Mouse (Mus musculus): ENCODE data around the gene Ldlrad1. TPM values are rescaled to one million over a fixed set of nuclear protein-coding genes. Genes with fewer than 3 reads are reported as not detected.

Gene Ldlrad1
- 0.30 TPM in 1 of 2 replicates, not detected in the other for total RNA-seq (2021)
- long read RNA-seq: 0 reads

DNA sequence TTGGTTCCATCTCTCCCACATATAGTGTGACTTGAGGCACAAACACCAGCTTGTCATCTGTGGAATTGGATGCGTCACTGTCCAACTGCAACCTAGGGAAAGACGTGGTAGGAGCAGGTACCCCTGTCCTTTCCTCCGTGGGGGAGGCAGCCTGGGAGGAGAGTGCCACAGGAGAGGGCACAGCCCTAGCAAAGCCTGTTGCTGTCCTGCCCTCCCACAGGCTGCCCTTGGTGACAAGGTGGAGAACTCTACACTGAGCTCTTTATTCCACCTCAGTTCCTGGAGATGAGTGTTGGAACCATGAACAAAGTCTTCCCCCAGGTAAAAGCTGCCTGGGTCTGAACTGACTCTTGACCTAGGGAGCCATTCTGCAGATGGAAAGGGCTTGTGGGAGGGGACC lies at the start of gene Ldlrad1:
Gene Ldlrad1 (plus strand): TSS at position 301 of the 400 bp plus-strand sequence.
- no peak for DNase-seq

DNA sequence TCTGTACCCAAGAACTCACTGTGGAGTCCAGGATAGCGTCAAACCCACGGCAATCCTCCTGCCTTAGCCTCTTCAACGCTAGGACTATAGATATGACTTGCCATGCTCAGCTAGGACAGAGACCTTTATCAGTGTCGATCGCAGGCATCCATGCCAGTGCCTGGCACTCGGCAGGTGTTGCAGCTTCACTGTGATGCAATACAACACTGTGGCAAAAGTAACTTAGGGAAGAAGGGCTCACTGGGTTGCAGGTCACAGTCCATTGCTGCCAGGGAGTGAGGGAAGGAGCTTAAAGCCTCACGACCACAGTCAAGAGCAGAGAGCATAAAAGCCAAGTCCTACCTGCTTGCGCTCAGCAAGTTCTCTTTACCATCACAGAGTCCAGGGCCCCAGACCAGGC lies 48.8 kb upstream of the Ldlrad1 start:
- no peak for DNase-seq

DNA sequence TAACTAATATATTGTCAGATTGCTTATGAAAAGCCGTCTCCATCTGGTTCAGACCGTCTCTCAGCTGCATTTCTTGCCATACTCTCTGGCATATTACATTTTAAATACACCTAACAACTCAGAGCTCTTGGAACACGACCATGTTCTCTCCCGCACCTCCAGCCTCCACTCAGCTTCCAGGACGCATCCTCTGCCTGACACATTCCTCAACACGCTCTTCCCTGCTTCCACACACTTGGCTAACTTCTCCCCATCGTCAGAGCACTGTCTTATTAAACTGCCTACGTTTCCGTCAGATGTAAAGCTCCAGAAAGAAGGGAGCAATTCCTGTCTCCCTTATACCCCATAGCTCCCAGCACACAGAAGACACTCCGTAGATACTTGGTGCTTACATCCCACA lies 45.6 kb upstream of the Ldlrad1 start:
- no peak for DNase-seq

DNA sequence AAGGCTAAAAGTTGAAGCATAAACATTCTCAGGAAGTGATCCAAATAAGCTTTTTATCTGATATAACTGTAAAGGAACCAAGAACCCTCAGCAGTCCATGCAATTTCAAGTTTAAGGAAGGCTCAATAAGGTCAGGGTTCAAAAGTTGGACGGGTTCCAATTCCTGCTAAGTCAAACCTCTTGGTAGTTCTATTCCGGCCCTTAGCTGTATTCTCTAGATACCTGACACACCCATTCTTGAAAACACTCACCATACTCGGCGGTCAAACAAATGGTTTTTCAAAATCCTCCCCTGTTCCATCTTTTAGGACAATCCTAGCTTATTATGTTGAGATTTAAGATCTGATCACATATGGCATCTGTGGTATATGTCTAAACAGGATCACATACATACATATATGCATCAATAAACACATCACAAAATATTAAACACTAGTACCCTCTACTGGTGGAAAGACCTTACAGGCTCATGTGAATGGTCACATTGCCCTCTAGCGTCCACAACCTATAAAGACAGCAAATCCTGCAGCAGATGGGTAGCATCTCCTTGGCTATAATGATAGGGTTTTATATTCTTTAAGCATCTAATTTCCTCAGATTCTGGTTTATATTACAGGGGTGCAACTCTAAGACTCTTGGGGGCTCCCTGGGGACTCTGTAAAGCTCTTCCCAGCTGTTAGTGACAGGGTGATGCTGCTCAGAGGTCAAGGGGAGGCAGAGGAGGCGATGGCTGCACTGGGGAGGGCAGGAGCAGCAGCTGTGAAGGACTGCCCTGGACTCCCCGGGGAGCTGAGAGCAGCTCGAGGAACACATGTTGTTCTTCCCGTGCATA lies 45.0 kb upstream of the Ldlrad1 start:
- DNase-seq: peak; percentile 59

DNA sequence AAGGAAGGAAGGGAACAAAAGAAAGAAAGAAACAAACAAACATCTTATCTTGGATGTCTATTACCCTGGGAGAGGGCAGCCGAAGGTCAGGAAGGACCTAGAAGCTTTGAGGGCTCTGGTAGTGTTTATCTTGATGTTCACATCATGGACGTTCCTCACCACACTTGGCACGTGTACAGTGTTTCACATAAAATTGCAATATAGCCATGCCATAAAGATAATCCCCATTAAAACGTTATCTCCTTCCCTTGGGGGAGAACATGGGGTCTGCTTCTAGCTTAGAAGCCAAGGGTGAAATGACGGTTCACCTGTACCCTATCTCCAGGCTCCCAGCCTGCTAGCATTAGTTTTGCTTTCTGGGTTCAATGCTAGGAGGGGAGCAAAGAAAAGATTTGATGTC lies 42.3 kb upstream of the Ldlrad1 start:
- no peak for DNase-seq

DNA sequence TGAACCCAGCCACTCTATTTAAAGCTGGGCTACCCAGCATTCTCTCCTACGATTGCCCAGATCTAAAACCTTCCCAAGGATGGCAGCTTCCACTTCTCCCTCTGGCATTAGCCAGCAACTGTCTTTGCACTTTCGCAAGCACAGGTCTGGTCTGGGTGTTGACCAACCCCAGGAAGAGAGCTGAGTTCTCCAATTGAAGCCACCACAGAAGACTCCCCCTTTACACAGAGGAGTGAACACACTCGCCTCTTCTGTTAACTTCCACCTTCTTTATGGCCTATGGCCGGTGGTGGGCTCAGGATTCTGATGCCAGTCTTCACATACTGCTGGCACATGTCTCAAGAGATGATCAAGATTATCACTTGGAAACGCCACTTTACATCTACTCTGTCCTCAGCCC lies 41.2 kb upstream of the Ldlrad1 start:
- no peak for DNase-seq

DNA sequence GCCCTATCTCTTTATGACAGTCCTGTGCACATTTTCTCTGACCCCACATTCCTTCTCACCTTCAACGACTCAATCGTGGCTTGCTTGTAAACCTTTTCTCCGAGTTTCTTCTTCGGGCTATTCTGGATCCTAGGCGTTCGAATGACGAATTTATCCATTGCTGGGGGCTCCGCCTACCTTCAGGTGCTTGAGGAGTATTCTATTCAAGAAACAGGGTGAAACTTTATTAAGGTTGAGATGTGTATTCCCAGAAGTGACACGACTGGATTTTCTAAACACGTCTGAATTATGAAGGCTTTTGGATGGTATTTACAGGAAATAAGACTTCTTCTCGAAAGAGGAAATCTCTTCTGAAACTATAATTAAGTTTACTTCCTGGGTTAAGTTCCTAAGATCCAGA lies 31.5 kb upstream of the Ldlrad1 start:
- no peak for DNase-seq

DNA sequence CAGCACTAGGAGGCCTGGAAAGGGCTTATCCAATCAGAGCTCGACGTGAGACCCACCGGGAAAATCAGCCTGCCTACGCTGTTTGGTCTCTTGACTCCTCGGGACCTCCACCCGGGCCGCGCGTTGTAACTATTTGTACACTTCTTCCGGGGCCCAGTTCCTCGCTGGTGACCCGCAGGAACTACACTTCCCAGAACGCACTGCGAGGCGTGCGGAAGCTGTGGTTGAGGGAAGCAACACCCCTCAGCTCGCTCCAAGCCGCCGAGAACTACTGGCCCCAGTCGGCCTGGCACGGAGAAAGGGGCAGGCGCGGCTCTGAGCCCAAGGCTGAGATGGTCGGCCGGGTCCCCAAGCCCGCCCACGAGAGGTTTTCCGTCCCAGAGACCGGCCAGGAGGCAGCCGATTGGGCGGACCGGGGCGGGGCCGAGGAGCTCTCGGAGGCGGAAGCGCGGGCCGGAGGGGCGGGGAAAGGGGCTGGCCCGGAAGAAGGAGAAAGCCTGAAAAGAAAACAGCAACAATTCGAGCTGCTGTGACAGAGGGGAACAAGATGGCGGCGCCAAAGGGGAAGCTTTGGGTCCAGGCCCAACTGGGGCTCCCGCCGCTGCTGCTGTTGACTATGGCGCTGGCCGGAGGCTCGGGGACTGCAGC lies 30.7 kb upstream of the Ldlrad1 start, which contains the start of gene Tmem59:
Gene Tmem59 (plus strand): TSS at position 218 of the 648 bp plus-strand sequence.
- peak; percentile 98 for DNase-seq

DNA sequence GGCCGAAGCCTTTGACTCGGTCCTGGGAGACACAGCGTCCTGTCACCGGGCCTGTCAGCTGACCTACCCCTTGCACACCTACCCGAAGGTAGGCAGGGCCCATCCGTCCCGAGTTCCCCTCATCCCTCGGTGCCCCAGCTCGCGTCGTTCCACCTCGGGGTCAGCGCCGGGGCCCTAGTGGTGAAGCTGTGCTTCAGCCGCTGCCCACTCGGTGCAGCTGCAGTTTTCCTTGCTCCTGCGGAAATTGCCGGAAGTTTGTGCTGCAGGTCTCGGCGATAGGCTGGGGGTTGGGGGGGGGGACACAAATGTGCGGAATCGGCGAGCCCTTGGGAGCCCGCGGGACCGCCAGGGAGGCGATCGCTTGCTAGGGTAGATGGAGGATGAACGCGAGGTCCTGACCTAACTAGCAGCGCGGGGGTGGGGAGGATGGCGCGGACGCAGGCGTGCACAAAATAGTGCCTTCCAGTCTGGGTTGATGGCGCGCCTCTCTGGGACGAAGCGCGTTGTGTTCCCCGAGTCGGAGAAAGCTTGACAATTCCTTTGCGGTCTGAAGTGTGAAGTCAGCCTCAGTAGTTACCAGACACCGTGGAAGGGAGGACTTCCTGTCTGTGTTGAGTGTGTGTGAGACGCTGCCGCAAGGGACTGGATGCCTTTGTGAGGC lies 30.0 kb upstream of the Ldlrad1 start, which contains the start of gene Tceanc2:
Gene Tceanc2 (minus strand): TSS at position 287 of the 661 bp plus-strand sequence.
- peak; percentile 59 for DNase-seq

DNA sequence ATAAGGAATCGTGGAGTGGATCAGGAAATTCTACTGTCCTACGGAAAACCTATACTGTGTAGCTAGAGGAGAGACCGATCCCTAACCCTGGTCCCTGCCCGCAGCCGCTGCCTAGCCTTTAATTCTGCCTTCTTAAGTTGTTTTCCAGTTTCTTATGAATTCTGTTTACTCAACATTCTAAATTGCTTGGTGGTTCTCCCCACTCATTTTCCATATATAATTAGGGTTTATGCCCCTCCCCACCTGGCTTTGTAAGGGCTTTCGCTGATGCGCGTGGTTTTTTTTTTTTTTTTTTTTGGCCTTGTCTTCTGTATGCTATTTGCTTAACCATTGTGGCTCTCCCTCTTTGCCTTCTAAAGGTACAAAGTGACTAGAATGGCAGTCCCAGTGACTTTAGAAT lies 29.4 kb upstream of the Ldlrad1 start:
- DNase-seq: no peak

DNA sequence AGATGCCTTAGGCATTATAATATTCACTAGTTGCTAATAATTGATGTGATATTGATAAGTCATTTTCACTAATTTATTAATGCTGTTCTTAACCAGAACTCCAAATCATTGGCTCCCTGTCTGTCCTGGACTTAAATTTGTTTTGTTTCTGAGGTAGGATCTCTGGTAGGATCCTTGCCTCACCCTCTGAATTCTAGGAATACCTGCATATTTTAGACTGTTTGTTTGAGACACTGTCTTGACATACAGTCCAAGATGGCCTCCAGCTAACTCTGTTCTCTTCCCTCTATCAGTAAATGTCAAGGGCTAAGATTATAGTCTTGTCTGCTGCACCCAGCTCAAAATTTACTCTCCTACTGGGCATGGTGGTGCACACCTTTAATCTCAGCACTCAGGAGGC lies 28.2 kb upstream of the Ldlrad1 start:
- no peak for DNase-seq

DNA sequence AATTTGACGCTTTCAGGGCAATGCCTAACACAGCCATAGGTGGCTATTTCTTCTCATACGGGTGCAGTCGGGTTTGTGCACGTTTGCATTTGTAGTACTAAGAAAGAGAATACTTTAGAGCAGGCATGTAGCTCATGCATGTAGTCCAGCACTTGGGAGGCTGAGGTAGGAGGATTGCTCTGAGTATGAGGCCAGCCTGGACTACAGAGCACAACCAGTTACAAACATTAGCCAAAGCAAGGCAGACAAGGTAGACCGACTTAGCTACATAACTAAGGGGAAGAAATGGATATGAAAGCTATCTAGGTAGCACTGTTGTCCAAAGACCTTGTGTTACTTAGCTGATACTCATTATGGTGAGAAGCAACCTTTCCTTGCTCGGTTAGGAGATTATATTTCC lies 27.1 kb upstream of the Ldlrad1 start:
- DNase-seq: no peak

DNA sequence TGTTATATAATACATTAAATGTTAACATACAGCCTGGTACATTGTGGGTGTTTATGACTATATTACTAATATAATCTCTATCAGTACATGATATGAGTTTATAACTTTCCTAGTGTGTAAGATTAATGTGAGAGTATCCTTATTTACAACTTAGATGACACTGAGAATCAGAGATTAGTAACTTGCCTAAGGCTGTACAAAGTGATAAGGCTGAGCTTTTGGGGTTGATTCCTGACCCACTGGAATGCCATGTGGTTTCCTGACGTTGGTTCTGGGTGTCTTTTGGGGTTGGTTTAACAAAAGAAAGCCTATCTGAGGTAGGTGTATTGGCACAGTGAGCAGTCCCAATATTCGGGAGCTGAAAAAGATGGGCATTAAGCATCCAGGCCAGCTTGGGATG lies 26.2 kb upstream of the Ldlrad1 start:
- DNase-seq: no peak

DNA sequence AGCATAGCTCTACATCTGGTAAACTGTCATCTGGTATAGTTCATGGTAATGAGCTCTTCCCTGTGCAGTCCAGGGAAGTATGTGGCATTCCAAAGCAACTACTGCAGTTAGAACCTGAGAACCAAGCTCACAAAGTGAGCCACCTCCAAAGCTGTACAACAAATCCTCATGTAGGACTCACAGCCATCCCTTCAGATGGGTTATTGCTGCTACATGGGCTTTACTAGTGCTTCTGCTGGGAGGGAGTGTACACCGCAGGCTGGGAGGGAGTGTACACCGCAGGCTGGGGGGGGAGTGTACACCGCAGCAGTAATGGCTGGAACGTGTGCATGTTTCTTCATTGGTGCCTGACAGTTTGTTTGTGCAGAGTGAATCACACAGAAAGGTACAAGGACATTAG lies 25.8 kb upstream of the Ldlrad1 start:
- DNase-seq: no peak

DNA sequence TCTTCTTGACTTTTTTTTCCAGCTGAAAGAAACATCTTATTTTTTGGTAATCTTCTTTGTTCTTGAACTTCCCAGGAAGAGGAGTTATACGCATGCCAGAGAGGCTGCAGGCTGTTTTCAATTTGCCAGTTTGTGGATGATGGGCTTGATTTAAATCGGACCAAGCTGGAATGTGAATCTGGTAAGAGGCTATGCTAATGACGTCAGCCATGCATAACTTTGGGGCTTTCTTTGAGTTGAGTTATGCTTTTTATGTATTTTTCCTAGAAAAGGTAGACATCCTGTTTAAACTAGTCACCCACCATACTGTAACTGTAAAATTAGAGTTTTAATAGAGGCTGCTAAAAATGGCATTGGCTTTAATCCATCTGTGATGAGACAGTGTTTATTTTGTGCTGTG lies 23.3 kb upstream of the Ldlrad1 start:
- no peak for DNase-seq

DNA sequence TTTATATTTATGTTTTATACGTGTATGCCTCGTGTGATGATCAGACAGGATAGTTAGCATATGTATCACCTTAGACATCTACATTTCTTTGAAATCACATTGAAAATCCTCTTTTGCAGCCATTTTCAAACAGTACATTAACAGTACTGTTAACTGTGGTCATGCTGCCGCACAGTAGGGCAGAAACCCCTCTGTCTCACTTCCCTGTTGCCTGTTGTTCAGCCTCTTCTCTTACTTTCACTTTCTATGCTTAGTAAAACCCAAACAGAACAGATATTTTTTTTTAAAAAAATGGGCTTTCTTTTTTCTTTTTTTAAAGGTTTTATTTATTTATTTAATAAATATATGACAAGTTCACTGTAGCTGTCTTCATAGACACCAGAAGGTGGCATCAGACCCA lies 15.1 kb upstream of the Ldlrad1 start:
- no peak for DNase-seq

DNA sequence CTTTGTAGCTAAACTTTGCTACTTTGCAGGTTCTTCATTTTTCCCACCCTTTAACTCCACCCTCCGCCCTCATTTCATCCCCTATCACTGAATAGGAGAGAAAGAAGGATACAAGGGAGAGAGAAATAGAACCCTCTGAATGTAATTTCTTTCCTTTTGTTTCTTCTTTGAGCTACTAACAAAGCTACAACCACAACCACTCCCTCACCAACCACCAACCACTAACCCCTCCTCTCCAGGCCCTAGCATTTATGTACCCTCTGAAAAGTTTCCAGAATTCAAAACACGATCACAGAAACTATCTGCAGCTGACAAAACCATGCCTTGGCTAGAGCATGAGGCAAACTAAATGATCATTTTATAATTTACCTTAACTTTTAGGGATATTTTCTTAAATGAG lies 12.5 kb upstream of the Ldlrad1 start:
- no peak for DNase-seq

DNA sequence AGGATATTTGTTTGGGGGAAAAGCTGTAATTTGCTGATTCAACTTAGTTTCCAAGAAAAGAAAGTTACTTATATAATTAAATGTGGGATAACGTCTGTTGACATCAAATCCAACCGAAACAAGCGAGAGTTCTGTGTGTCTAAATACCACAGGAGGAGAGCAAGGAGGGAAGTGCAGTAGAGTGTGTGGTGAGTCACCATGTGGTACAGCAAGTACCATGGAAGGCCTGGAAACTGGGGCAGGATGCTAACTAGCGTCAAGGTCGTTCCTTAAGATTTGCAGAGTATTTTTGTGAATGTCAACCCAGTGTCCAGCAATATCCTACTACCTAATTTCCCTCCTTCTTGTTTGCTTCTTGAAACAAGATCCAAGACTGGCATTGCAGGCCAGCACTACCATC lies 10.9 kb upstream of the Ldlrad1 start:
- DNase-seq: no peak

DNA sequence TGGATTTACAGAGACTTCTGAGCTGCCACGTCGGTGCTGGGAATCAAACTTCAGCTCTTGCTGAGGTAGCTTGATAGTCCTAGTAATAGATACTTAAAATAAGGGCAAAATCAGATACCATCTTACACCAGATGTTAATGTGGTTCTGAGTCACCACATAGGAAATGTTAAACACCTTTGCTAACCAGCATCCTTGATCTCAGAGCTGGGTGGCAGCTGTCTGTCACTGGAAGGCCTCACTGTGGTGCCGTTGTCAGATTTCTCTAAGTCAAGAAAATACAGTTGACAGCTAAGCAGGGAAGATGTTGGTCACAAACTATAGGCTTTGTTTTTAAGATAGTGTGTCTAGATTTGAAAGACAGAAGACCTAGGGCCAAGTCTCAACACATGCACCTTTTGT lies 7.2 kb upstream of the Ldlrad1 start:
- no peak for DNase-seq

DNA sequence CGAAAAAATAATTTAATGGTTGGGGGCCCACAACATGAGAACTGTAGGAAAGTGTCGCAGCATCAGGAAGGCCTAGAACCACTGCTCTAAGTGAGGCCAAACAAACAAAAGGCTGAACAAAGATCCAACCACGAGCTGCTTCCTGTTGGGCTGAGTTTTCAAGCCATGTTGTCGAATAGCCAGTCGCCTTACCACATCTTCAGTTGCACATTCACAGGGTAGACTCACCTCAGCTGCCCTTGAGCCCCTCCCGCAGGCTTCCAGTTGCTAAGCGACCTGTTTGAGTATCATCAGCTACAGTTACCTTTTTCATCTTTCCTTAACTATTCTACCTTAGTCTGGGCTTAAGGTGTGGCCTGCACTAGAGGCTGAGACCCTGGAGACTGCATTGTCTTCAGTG lies 6.0 kb upstream of the Ldlrad1 start:
- DNase-seq: no peak

DNA sequence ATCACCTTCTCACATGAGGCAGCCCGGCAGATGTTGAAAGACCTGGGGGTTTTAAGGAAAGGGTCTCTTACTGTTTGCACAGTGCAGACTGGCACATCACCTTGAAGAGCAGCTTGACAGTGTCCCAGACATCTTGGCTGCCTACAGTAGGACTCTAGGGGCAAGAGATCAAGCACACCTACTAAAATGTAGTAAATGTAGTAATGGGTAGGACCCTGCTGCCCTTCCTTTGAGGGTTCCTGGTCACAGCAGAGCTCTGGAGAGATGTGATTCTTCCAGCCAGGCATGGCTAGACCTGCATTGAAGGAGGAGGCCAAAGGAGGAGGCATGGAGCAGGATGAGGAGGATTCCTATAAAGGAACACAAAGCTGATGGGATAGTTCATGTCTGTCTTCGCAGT lies 2.0 kb upstream of the Ldlrad1 start:
- no peak for DNase-seq

DNA sequence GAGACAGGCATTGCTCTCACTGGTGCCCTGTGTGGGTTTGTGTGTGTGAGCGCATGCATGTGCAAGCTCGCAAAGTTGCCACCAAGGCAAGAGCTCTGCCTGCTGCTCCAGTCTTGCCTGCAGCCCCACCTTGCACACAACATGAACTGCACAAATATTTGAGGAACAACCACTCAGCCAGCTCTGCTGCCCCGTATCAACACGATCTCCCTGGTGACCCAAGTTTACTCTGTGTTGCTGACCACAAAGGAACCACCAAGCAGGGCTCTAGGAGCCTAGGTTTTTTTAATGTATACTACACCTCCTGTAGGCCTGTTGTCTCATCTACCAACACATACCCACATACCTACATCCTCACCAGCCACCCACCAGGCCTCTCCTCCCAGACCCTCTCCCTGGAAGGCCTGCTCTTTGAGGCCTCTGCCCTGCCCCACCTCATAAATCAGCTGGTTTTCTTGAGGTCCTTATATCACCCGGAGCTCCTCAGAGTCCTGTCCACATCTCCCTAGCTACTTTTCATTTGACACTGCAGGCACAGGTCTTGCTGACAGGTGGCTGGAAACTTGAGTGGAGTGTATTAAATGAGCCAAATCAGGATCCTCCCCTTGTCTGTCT lies 1.6 kb downstream of the Ldlrad1 start:
- no peak for DNase-seq

DNA sequence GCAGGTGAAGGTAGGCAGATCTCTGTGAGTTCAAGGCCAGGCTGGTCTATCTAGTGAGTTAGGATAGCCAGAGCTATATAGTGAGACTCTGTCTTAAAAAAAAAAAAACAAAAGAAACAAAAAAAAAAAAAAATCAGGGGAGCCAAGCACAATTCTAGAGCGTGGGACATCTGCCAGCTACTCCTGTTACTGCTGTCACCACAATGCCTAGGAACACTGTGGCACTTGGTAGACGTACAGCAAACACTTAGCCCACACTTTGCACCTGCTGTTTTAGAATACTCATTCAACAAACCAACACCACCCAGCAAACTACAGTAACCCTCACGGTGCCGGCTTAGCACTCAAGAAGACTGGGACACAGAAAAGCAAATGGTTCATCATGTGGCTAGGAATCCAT lies 2.5 kb downstream of the Ldlrad1 start:
- DNase-seq: no peak

Measured in adrenal gland, postnatal 25 days (tissue).